Mouse (Mus musculus) lung, embryonic 15.5 days (tissue): Measurements from ENCODE around the gene Cep128. TPM values are rescaled to one million over a fixed set of nuclear protein-coding genes. Genes with fewer than 3 reads are reported as not detected.
A peak's percentile ranks its signal among the peaks of the same experiment; 100 is the strongest.

Source experiments
- ATAC-seq: fragments of 200-750 bp; cut with Nextera tagmentation; 2 replicates; pipeline ENCODE4 v1.8.0; 2017; ENCODE audit warnings: moderate number of reproducible peaks, borderline replicate concordance; ENCODE audit not compliant: low FRiP score, low TSS enrichment; ENCODE audit errors: extremely low read depth
- H3K27ac ChIP-seq: fragments of 300-500 bp; sonication (generic); 2 replicates; pipeline ENCODE4 v1.5.1; 2015; ENCODE audit warnings: moderate library complexity, mild to moderate bottlenecking, inconsistent platforms
- H3K27me3 ChIP-seq: fragments of 300-500 bp; sonication (generic); 2 replicates; pipeline ENCODE4 v1.6.1; 2015; ENCODE audit warnings: inconsistent platforms
- H3K36me3 ChIP-seq: fragments of 300-500 bp; sonication (generic); 2 replicates; pipeline ENCODE4 v1.6.1; 2015; ENCODE audit warnings: inconsistent platforms
- H3K4me1 ChIP-seq: fragments of 300-500 bp; sonication (generic); 2 replicates; pipeline ENCODE4 v1.6.1; 2015; ENCODE audit warnings: inconsistent platforms
- H3K4me2 ChIP-seq: fragments of 300-500 bp; sonication (generic); 2 replicates; pipeline ENCODE4 v1.6.1; 2015; ENCODE audit warnings: inconsistent platforms, mild to moderate bottlenecking, moderate library complexity
- H3K4me3 ChIP-seq: fragments of 300-500 bp; sonication (generic); 2 replicates; pipeline ENCODE4 v1.5.1; 2015; ENCODE audit warnings: mild to moderate bottlenecking, inconsistent platforms
- H3K9ac ChIP-seq: fragments of 300-500 bp; sonication (generic); 2 replicates; pipeline ENCODE4 v1.6.1; 2015; ENCODE audit warnings: inconsistent platforms
- H3K9me3 ChIP-seq: fragments of 300-500 bp; sonication (generic); 2 replicates; pipeline ENCODE4 v1.6.1; 2016; ENCODE audit warnings: inconsistent platforms
- WGBS: fragments of 180-500 bp; shearing (Covaris S2); methylation state at CpG from one replicate; pipeline ENCODE4 v1.1.7; 2015; 5-methylcytosine and 5-hydroxymethylcytosine counted together
- polyA plus RNA-seq: library from polyadenylated mRNA; unstranded; fragments of >200 nt; fragmentation: Nextera tagmentation; extraction: Ambion mirVana; gene quantifications from 2 replicates; pipeline ENCODE4 v1.2.1, GENCODE M21; 2015

The Cep128 gene
- polyA plus RNA-seq, 1 experiment from 2014 or later = 11.0 TPM

- no peak overlapping the region for H3K4me3 ChIP-seq
- no peak overlapping the region for H3K4me2 ChIP-seq
- ATAC-seq = no peak
- no peak overlapping the region for H3K9ac ChIP-seq
- H3K36me3 ChIP-seq = no peaks in the 10 kb centered on the region
- H3K27ac ChIP-seq = no peak overlapping the region
- H3K4me1 ChIP-seq = no peaks in the 10 kb centered on the region
- no peaks in the 10 kb centered on the region for H3K27me3 ChIP-seq
- WGBS = 85% methylated on average over 5 of the region's 5 CpGs
- no peaks in the 10 kb centered on the region for H3K9me3 ChIP-seq
These were observed 308.6 kb downstream of the Cep128 start for GRCm38 (mm10) chr12:91075600-91075999.

- no peaks in the 10 kb centered on the region for H3K27me3 ChIP-seq
- H3K4me1 ChIP-seq = no peaks in the 10 kb centered on the region
- H3K4me3 ChIP-seq = no peak overlapping the region
- H3K27ac ChIP-seq = no peak overlapping the region
- no peaks in the 10 kb centered on the region for H3K36me3 ChIP-seq
- H3K9me3 ChIP-seq = no peaks in the 10 kb centered on the region
- no peak for ATAC-seq
- no peak overlapping the region for H3K4me2 ChIP-seq
- no peak overlapping the region for H3K9ac ChIP-seq
- WGBS = 96% methylated on average over 2 of the region's 2 CpGs
These were observed 313.6 kb downstream of the Cep128 start for GRCm38 (mm10) chr12:91070551-91071045.

GRCm38 (mm10) chr12:91067083-91067441 lies 317.1 kb downstream of the Cep128 start:
- Histone ChIP-seq H3K36me3 (no peaks in the 10 kb centered on the region), H3K4me2 (no peak overlapping the region), H3K4me1 (peaks cover 15% of the 10 kb centered on the region; the same call in 1 of the 2 replicates), H3K9me3 (no peaks in the 10 kb centered on the region), H3K4me3 (no peak overlapping the region), H3K27ac (no peak overlapping the region), H3K9ac (no peak overlapping the region), H3K27me3 (no peaks in the 10 kb centered on the region)
- no peak for ATAC-seq
- 88% methylated on average over 2 of the region's 2 CpGs for WGBS

- H3K27me3 ChIP-seq = no peaks in the 10 kb centered on the region
- peaks cover 15% of the 10 kb centered on the region; the same call in 1 of the 2 replicates for H3K4me1 ChIP-seq
- no peak overlapping the region for H3K4me3 ChIP-seq
- no peak overlapping the region for H3K27ac ChIP-seq
- 75% methylated on average over 5 of the region's 5 CpGs for WGBS
- no peaks in the 10 kb centered on the region for H3K36me3 ChIP-seq
- ATAC-seq = no peak
- no peak overlapping the region for H3K9ac ChIP-seq
- no peaks in the 10 kb centered on the region for H3K9me3 ChIP-seq
- no peak overlapping the region for H3K4me2 ChIP-seq
These were observed 317.7 kb downstream of the Cep128 start for GRCm38 (mm10) chr12:91066286-91067082.

- H3K4me2 ChIP-seq = no peak overlapping the region
- H3K27me3 ChIP-seq = no peaks in the 10 kb centered on the region
- ATAC-seq = no peak
- H3K9me3 ChIP-seq = no peaks in the 10 kb centered on the region
- WGBS = 77% methylated on average over 3 of the region's 3 CpGs
- no peak overlapping the region for H3K9ac ChIP-seq
- no peaks in the 10 kb centered on the region for H3K36me3 ChIP-seq
- peak overlapping the region; percentile 47; the same call in 1 of the 2 replicates for H3K27ac ChIP-seq
- peaks cover 15% of the 10 kb centered on the region; the same call in 1 of the 2 replicates for H3K4me1 ChIP-seq
- no peak overlapping the region for H3K4me3 ChIP-seq
These were observed 318.8 kb downstream of the Cep128 start for GRCm38 (mm10) chr12:91065423-91065822.

GRCm38 (mm10) chr12:91064368-91064999 lies 319.7 kb downstream of the Cep128 start:
- no peaks in the 10 kb centered on the region for H3K9me3 ChIP-seq
- H3K4me2 ChIP-seq = no peak overlapping the region
- no peaks in the 10 kb centered on the region for H3K36me3 ChIP-seq
- peak overlapping the region; percentile 67 for H3K27ac ChIP-seq
- peak; percentile 93 for ATAC-seq
- no peaks in the 10 kb centered on the region for H3K27me3 ChIP-seq
- H3K4me1 ChIP-seq = peaks cover 15% of the 10 kb centered on the region; the same call in 1 of the 2 replicates
- no peak overlapping the region for H3K9ac ChIP-seq
- H3K4me3 ChIP-seq = no peak overlapping the region

- no peaks in the 10 kb centered on the region for H3K27me3 ChIP-seq
These were observed 320.7 kb downstream of the Cep128 start for GRCm38 (mm10) chr12:91063337-91064015.

GRCm38 (mm10) chr12:91062681-91063080 lies 321.5 kb downstream of the Cep128 start:
- 40% methylated on average over 4 of the region's 4 CpGs for WGBS
- H3K4me3 ChIP-seq = no peak overlapping the region
- H3K4me2 ChIP-seq = no peak overlapping the region
- H3K9ac ChIP-seq = no peak overlapping the region
- H3K36me3 ChIP-seq = no peaks in the 10 kb centered on the region
- H3K4me1 ChIP-seq = peaks cover 15% of the 10 kb centered on the region; the same call in 1 of the 2 replicates
- no peaks in the 10 kb centered on the region for H3K27me3 ChIP-seq
- ATAC-seq = no peak
- H3K9me3 ChIP-seq = no peaks in the 10 kb centered on the region
- 0 out of 2 replicates have a peak overlapping the region, but pooled peaks have one; percentile 67 for H3K27ac ChIP-seq

More at GRCm38 (mm10) chr12:91063337-91064015, 320.7 kb downstream of the Cep128 start:
- no peak overlapping the region for H3K4me3 ChIP-seq
- H3K4me1 ChIP-seq = peaks cover 15% of the 10 kb centered on the region; the same call in 1 of the 2 replicates
- H3K9ac ChIP-seq = no peak overlapping the region
- no peaks in the 10 kb centered on the region for H3K36me3 ChIP-seq
- H3K27ac ChIP-seq = peak overlapping the region; percentile 67
- H3K9me3 ChIP-seq = no peaks in the 10 kb centered on the region
- H3K4me2 ChIP-seq = no peak overlapping the region
- ATAC-seq = no peak
- WGBS = 76% methylated on average over 4 of the region's 4 CpGs

GRCm38 (mm10) chr12:91059704-91060318 lies 324.4 kb downstream of the Cep128 start:
- no peaks in the 10 kb centered on the region for H3K36me3 ChIP-seq
- no peak overlapping the region for H3K27ac ChIP-seq
- H3K9ac ChIP-seq = no peak overlapping the region
- no peak overlapping the region for H3K4me2 ChIP-seq
- no peaks in the 10 kb centered on the region for H3K9me3 ChIP-seq
- no peaks in the 10 kb centered on the region for H3K27me3 ChIP-seq
- ATAC-seq = no peak
- 79% methylated on average over 12 of the region's 12 CpGs for whole genome bisulfite sequencing
- H3K4me3 ChIP-seq = no peak overlapping the region
- peaks cover 15% of the 10 kb centered on the region; the same call in 1 of the 2 replicates for H3K4me1 ChIP-seq

- Histone ChIP-seq H3K27me3 (no peaks in the 10 kb centered on the region), H3K4me3 (no peak overlapping the region), H3K27ac (no peak overlapping the region), H3K9me3 (no peaks in the 10 kb centered on the region), H3K9ac (no peak overlapping the region), H3K36me3 (no peaks in the 10 kb centered on the region), H3K4me1 (no peaks in the 10 kb centered on the region), H3K4me2 (no peak overlapping the region)
- ATAC-seq = no peak
- 84% methylated on average over 10 of the region's 10 CpGs for WGBS
These were observed 327.3 kb downstream of the Cep128 start for GRCm38 (mm10) chr12:91056885-91057284.

- Histone ChIP-seq H3K4me2 (no peak overlapping the region), H3K36me3 (no peaks in the 10 kb centered on the region), H3K4me1 (no peaks in the 10 kb centered on the region), H3K27me3 (no peaks in the 10 kb centered on the region), H3K9ac (no peak overlapping the region), H3K27ac (no peak overlapping the region), H3K9me3 (no peaks in the 10 kb centered on the region), H3K4me3 (no peak overlapping the region)
- 87% methylated on average over 3 of the region's 3 CpGs for WGBS
- no peak for ATAC-seq
These were observed 331.9 kb downstream of the Cep128 start for GRCm38 (mm10) chr12:91052301-91052700.
